Mouse (Mus musculus) CD4-positive, CD25-positive, alpha-beta regulatory T cell, adult 4 months (primary cell): ENCODE measurements around the gene Nprl3. TPM values are rescaled to one million over a fixed set of nuclear protein-coding genes. Genes with fewer than 3 reads are reported as not detected.
"Not testable (repeated sequence)": the region's sequence is repeated elsewhere in the genome, so short reads cannot be mapped to it uniquely, and the experiment has no call there.

Experiments used
- ATAC-seq: one replicate; pipeline ENCODE4 v1.8.0; 2017
- polyA plus RNA-seq, 2 experiments: library from polyadenylated mRNA; unstranded; fragments of 100-300 nt; shearing (Covaris generic); gene quantifications; one replicate each; pipeline ENCODE4 v1.2.1; 2017

Gene Nprl3
- polyA plus RNA-seq, result 10 to 100 TPM; 39.1 to 68.6 TPM

DNA sequence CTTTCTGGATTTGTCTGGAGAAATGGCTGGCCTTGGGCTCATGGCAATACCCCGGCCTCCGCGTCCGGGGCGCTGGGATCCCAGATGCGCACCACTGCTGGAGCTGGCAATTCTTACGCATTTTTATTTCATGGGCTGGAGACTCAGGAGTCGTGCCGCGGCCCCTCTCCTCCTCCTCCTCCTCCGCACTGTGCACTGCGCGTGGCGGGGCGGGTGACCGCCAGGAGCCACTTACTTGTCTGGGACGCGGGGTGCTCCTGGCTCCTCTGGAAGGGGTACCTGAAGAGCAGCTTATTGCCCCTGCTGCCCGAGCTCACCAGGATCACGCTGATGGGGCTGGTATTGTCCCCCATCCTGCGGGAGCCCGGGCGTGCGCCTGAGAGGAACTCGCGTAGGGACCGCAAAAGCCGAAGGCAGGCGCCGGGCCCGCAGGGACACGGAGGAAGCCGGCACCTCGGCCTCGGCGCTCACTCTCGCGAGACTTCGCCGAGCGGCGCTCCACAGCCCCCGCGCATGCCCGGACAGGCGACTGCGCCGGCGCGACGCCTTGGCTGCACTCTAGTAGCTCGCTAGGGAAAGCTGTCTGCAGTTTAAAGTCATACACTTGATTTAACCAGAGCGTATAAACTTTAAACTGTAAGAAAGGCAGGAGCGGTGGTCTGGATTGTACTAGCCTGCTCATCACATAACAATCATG is at the start of gene Nprl3:
Gene Nprl3, minus strand, starts transcription at position 520 of the 697 bp plus-strand sequence.
- peak; percentile 96 for ATAC-seq

DNA sequence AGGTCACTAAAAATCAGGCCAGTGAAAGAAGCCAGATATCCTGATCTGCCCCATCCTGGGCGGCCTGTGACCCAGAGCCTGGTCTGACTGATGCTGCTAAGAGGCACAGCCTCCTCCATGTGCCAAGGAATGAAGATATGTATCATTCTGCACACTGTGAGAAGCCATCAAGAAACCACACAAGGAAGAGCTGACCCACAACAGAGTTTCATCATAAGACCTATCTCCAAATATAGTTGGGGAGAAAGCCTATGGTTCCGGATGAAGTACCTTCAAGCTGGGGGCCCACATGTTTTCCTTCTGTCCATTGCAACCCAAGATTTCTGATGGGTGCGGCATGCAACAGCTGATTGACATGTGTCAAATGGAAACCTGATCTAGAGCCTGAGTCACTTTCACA is 48.5 kb upstream of the Nprl3 start:
- no peak for ATAC-seq

DNA sequence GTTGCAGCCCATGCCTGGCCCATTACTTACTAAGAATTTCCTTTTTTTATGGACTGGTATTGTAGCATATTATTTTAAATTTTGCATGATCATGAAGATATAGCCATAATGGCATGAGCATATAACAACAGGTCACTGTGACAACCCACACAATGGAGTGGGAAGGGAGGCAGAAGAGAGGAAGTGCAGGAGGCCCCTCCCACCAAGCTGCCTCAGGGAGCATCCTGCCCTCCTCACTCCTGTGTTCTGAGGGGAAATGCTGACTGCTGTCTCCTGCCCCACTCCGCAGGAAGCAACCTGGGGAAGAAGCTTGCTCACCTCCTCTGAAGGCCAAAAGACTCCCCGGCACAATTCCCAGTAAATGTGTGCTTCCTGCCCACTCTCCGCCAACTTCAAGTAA is 42.4 kb upstream of the Nprl3 start:
- ATAC-seq, result no peak

GRCm38 (mm10) chr11:32309446-32309845 is 41.9 kb upstream of the Nprl3 start:
- no peak for ATAC-seq

GRCm38 (mm10) chr11:32307006-32307405 is 39.5 kb upstream of the Nprl3 start:
- no peak for ATAC-seq

GRCm38 (mm10) chr11:32303455-32303854 is 35.9 kb upstream of the Nprl3 start:
- no peak for ATAC-seq

DNA sequence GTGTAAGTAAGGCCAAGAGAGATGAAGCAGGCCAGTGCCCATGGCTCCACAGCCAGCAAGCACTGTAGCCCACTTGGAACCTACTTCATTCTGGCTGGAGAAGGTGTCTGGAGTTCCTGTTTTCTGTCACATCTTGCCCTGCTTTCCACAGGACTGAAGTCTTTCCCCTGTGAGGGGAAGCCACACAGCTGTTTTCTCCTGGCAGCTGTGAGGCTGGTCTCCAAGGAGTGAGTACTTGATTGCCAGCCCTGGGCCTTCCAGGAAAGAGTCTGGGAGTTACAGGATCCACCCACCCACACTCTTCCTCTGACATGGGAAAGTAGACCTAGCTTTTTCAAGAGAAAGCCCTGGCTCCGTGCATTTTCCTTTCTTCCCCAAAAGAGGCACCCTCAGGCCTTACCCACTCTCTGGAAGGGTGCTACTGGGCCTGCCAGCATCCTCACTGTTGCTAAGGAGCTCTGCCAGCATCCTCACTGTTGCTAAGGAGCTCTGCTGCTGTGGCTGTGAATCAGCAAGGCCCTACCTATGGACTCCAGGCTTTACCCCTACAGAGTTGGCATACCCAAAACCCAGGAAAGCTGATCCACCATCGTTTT is 35.4 kb upstream of the Nprl3 start:
- ATAC-seq, result no peak

- no peak for ATAC-seq
Observed at GRCm38 (mm10) chr11:32301506-32301905, 34.0 kb upstream of the Nprl3 start.

GRCm38 (mm10) chr11:32300279-32301267 is 33.1 kb upstream of the Nprl3 start:
- no peak for ATAC-seq

GRCm38 (mm10) chr11:32299865-32300264 is 32.4 kb upstream of the Nprl3 start, which contains the start of gene Hbq1a:
Hbq1a (plus strand) TSS chr11:32300069.
- not testable (repeated sequence) for ATAC-seq

DNA sequence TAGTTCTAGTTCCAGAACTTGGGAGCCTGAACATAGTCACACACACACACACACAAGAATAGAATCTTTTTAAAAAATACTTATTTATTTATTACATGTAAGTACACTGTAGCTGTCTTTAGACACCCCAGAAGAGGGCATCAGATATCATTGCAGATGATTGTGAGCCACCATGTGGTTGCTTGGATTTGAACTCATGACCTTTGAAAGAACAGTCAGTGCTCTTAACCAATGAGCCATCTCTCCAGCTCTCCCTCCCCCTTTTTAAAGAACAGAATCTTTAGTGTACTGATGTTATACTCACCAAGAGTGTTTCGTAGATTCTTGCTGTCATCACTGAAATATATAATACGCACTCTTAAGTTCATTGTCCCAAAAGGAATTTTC is 31.0 kb upstream of the Nprl3 start:
- ATAC-seq, result no peak

DNA sequence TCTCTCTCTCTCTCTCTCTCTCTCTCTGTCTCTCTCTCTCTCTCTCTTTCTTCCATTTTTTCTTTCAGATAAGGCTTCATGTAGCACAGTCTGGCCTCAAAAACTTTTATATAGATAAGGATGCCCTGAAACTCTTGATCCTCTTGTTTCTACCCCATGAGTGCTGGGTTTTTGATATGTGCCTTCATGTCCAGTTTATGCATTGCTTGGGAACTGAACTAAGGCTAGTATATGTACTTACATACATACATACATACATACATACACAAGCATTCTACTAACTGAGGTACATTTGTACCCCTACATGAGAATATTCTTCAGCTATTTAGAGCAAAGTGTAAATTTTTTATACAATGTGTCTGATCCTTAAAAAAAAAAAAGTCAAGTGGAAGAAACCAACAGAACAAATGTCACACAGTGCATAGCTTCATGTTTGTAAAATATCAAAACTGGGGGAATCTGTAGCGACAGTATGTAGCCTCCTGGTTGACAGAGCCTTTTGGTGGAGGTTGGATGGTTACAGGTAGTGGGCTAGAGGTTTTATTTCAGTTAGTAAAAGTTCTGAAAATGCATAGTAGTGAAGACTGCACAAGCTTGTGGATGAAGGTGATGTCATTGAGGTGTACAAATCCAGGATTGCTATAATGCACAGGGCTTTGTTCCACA is 30.5 kb upstream of the Nprl3 start:
- no peak for ATAC-seq

DNA sequence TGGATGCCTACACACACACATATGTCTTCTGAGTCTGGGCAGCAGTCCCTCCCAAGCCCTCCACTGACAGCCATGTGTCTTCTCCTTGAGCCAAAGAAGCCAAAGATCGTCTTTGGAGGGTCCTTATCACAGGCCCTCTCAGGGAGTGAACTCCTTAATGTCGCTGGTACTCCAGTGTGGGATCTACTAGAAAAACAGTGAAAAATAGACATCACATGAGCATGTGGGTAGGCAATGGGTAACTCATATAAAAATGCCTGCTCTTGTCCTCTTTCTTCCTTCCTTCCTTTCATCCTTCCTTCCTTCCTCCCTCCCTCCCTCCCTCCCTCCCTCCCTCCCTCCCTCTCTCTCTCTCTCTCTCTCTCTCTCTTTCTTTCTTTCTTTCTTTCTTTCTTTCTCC is 29.9 kb upstream of the Nprl3 start:
- not testable (repeated sequence) for ATAC-seq

DNA sequence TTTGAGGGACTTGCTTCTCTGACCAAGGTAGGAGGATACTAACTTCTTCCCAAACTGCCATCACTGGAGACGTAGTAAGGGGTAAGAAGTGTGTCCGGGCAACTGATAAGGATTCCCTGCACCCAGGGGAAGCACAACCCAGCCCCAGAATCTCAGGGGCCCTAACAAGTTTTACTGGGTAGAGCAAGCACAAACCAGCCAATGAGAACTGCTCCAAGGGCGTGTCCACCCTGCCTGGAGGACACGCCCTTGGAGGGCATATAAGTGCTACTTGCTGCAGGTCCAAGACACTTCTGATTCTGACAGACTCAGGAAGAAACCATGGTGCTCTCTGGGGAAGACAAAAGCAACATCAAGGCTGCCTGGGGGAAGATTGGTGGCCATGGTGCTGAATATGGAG is 28.7 kb upstream of the Nprl3 start, which contains the start of gene Hba-a2:
Gene Hba-a2, plus strand, starts transcription at position 287 of the 400 bp plus-strand sequence.
- not testable (repeated sequence) for ATAC-seq

GRCm38 (mm10) chr11:32293479-32293878 is 26.0 kb upstream of the Nprl3 start:
- not testable (repeated sequence) for ATAC-seq

DNA sequence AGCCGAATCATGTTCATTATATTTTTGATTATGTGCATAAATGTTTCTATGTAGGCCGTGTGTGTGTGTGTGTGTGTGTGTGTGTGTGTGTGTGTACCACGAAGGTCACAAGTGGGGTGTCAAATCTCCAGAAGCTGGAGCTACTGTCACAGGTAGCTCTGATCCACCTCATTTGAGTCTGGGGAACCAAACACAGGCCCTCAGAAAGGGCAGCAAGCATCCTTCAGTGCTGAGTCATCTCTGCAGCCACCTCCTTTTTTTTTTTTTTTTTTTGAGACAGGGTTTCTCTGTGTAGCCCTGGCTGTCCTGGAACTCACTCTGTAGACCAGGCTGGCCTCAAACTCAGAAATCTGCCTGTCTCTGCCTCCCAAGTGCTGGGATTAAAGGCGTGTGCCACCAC is 25.3 kb upstream of the Nprl3 start:
- ATAC-seq, result not testable (repeated sequence)

GRCm38 (mm10) chr11:32287493-32287825 is 20.0 kb upstream of the Nprl3 start:
- no peak for ATAC-seq

GRCm38 (mm10) chr11:32286695-32287492 is 19.4 kb upstream of the Nprl3 start, which contains the start of gene Hbq1b:
Hbq1b (plus strand) TSS chr11:32286965.
- peak; percentile 70 for ATAC-seq

GRCm38 (mm10) chr11:32285887-32286286 is 18.4 kb upstream of the Nprl3 start:
- not testable (repeated sequence) for ATAC-seq

DNA sequence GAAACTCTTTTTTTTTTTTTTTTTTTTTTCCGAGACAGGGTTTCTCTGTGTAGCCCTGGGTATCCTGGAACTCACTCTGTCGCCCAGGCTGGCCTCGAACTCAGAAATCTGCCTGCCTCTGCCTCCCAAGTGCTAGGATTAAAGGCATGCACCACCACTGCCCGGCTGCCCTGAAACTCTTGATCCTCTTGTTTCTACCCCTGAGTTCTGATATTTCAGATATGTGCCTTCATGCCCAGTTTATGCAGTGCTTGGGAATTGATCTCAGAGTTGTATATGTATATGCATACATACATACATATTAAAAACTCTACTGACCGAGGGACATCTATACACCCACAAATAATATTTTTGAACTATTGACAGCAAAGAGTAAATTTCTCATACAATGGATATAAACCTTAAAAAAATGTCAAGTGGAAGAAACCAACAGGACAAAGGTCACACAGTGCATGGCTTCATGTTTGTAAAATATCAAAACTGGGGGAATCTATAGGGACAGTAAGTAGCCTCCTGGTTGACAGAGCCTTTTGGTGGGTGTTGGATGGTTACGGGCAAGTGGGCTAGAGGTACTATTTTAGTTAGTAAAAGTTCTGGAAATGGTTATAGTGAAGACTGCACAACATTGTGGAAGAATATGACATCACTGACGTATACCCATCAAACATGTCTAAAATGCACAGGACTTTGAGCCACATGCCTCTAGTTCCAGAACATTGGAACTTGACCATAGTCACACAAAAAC is 17.7 kb upstream of the Nprl3 start:
- ATAC-seq, result no peak

GRCm38 (mm10) chr11:32284582-32284981 is 17.1 kb upstream of the Nprl3 start:
- ATAC-seq, result not testable (repeated sequence)
